Mouse (Mus musculus) liver, adult 2 months (tissue): ENCODE measurements at regions not wholly inside any gene's neighbourhood (a gene's known extent, or its start where the extent isn't known, plus 50 kb on each side); places are given as distances from the start of the nearest gene placed in this dataset.

Experiments used
- DNase-seq: peaks from one replicate; pipeline ENCODE4 v3.0.0-alpha.2; 2011; ENCODE audit warnings: low read depth, low spot score; ENCODE audit errors: extremely low read depth
- H3K27ac ChIP-seq: fragments of 200-500 bp; replicated peaks from 2 replicates; pipeline ENCODE4 v1.5.1; 2012; ENCODE audit warnings: low read depth, mild to moderate bottlenecking, control low read depth, inconsistent platforms, low read length; ENCODE audit not compliant: insufficient read depth
- H3K27me3 ChIP-seq: fragments of 200-500 bp; 2 replicates; pipeline ENCODE4 v1.6.1; 2012; ENCODE audit warnings: mild to moderate bottlenecking, moderate library complexity, low read length, inconsistent platforms; ENCODE audit not compliant: control insufficient read depth, insufficient read depth
- H3K36me3 ChIP-seq: fragments of 200-500 bp; 2 replicates; pipeline ENCODE4 v1.6.1; 2012; ENCODE audit warnings: low read length, inconsistent platforms; ENCODE audit not compliant: control insufficient read depth, insufficient read depth
- H3K4me1 ChIP-seq: fragments of 200-500 bp; 2 replicates; pipeline ENCODE4 v1.6.1; 2011; ENCODE audit warnings: low read length; ENCODE audit not compliant: control insufficient read depth, insufficient read depth
- H3K4me3 ChIP-seq: fragments of 200-500 bp; 2 replicates; pipeline ENCODE4 v1.5.1; 2011; ENCODE audit warnings: low read depth, mild to moderate bottlenecking, control low read depth, low read length, moderate library complexity; ENCODE audit not compliant: insufficient read depth
- H3K79me2 ChIP-seq: fragments of 200-500 bp; 2 replicates; pipeline ENCODE4 v1.6.1; 2012; ENCODE audit warnings: inconsistent platforms, mild to moderate bottlenecking, low read length, moderate library complexity; ENCODE audit not compliant: control insufficient read depth, insufficient read depth
- H3K9ac ChIP-seq: fragments of 200-500 bp; 2 replicates; pipeline ENCODE4 v1.6.1; 2012; ENCODE audit warnings: low read depth, mild to moderate bottlenecking, control low read depth, inconsistent platforms, low read length
- CTCF ChIP-seq: fragments of 200-500 bp; IDR thresholded peaks from 2 replicates; pipeline ENCODE4 v1.5.1; 2011; ENCODE audit warnings: low read depth, low read length, control low read depth
- POLR2A ChIP-seq: fragments of 200-500 bp; IDR thresholded peaks from 2 replicates; pipeline ENCODE4 v1.6.1; 2011; ENCODE audit warnings: low read length, control low read depth; ENCODE audit not compliant: insufficient read depth; ENCODE audit errors: extremely low read depth
- WGBS: fragments of 180-500 bp; shearing (Covaris S2); methylation state at CpG from one replicate; pipeline ENCODE4 v1.1.7; 2018; 5-methylcytosine and 5-hydroxymethylcytosine counted together

DNA sequence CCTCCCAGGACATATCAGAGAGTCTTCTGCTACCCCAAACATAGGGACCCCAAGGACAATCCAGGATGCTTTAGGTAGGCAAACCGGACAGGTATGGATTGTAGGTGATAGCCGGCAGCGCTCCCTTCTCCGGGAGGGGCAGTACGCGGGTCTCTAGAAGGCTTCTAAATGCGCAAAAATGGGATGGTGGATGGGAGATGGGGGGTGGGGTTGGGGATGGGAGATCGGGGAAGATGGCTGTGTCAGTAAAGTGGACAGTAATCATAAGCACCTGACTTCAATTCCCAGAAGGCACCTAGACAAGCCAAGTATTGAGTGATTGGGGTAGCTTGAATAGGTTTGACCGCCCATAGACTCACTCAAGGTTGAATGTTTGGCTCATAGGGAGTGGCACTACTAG is 59.1 kb upstream of the 1700021F07Rik start:
- Histone ChIP-seq H3K27me3 (no peaks in the 10 kb centered on the region), H3K79me2 (no peaks in the 10 kb centered on the region), H3K9ac (no peak overlapping the region), H3K36me3 (no peaks in the 10 kb centered on the region), H3K27ac (no peak overlapping the region), H3K4me3 (no peak overlapping the region), H3K4me1 (no peaks in the 10 kb centered on the region)
- TF ChIP-seq POLR2A (no peak), CTCF (no peak)
- 92% methylated on average over 9 of the region's 9 CpGs for WGBS
- no peak for DNase-seq

DNA sequence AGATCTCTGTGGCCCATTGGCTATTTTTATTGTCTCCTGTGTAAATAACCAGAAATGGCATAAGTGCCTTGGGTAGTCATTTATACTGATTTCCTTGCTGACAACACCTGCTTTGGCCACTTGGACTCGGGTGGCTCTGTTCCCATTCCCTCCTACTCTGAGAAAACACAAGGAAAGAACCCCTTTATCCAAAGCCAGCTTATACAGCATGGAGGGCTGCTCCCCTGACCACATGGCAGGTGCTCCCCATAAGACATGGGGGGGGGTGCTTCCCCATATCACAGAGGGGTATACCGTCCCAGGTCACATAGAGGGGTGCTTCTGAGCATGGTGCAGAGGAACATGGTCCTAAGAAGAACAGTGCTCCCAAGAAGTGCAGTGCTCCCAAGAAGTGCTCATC is 57.8 kb upstream of the 1700021F07Rik start:
- no peaks in the 10 kb centered on the region for H3K36me3 ChIP-seq
- WGBS, result 96% methylated on average over 2 of the region's 2 CpGs
- no peaks in the 10 kb centered on the region for H3K27me3 ChIP-seq
- H3K79me2 ChIP-seq, result no peaks in the 10 kb centered on the region
- H3K4me1 ChIP-seq, result no peaks in the 10 kb centered on the region
- H3K9ac ChIP-seq, result no peak overlapping the region
- no peak for DNase-seq
- H3K27ac ChIP-seq, result no peak overlapping the region
- no peak overlapping the region for H3K4me3 ChIP-seq
- TF ChIP-seq CTCF (no peak), POLR2A (no peak)

DNA sequence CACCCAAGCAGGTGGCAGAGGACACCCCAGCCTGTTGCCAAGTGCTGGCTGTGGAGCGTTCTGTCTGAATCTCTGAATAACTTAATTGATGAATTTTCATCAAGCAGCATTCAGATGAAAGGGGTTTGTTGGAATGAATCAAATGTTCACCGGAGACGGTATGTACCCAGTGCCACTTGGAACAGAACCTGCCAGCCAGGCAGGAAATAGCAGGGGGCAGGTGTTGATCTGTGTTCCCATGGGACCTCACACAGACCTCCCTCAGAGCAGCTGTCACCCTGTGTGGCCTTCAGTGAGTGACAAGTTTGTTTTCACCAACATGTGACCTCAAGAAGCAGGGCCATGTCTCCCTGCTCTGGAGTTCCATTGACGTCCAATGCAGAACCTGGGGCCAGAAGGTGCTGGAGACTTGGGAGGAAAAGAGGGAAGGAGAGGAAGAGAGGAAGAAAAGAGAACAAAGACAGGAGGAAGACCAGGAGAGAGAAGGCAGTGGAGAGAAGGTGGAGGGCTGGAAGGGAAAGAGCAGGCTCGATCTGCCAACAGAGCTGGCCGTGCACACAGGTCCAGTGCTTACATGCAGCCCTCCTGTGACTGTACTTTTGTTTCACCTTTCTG is 57.3 kb upstream of the 1700021F07Rik start:
- no peak overlapping the region for H3K4me3 ChIP-seq
- H3K27ac ChIP-seq, result no peak overlapping the region
- no peak for DNase-seq
- no peaks in the 10 kb centered on the region for H3K36me3 ChIP-seq
- no peaks in the 10 kb centered on the region for H3K79me2 ChIP-seq
- peaks cover 3% of the 10 kb centered on the region; the same call in 1 of the 2 replicates for H3K27me3 ChIP-seq
- H3K4me1 ChIP-seq, result no peaks in the 10 kb centered on the region
- WGBS, result 78% methylated on average over 6 of the region's 6 CpGs
- no peak for TF ChIP-seq CTCF
- TF ChIP-seq POLR2A, result no peak
- no peak overlapping the region for H3K9ac ChIP-seq

DNA sequence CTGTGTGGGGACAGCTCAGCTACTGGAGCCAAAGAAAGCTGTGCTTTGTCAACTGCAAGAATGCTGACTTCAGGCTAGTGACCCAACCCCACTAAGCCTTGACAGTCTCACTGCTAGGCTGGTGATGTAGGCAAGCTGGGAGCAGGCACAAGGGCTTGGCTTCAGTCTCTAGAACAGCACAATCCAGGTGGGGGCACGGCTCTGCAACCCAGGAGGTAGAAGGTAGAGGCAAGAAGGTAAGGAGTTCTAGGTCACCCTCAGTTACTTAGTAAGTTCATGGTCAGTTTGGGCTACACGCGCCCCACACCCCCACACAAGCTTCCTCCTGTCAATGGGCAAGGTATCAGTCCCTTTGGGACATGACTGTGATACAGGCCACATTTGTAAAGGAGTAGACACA is 54.2 kb upstream of the 1700021F07Rik start:
- DNase-seq, result no peak
- Histone ChIP-seq H3K79me2 (no peaks in the 10 kb centered on the region), H3K4me3 (no peak overlapping the region), H3K36me3 (no peaks in the 10 kb centered on the region), H3K27ac (no peak overlapping the region), H3K27me3 (peaks cover 3% of the 10 kb centered on the region; the same call in 1 of the 2 replicates), H3K9ac (no peak overlapping the region), H3K4me1 (no peaks in the 10 kb centered on the region)
- TF ChIP-seq POLR2A, result no peak
- WGBS, result 77% methylated on average over 3 of the region's 3 CpGs

DNA sequence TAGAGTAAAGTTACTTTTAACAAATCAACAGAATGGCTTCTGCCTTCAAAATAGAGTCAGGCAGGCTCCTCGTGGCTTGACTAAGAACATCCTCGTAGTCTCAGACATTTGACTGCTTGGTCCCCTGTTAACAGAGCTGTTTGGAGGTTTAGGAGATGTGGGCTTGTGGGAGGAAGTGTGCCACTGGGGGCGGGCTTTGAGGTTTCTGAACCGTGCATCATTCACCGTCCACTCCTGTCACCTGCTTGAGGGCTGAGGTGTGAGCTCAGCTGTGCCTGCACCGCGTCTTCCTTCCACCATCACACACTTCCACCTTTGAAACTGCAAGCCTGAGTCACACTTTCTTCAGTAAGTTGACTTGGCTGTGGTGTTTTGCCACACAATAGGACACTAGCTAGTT is 52.6 kb upstream of the 1700021F07Rik start:
- WGBS, result 64% methylated on average over 7 of the region's 7 CpGs
- H3K9ac ChIP-seq, result no peak overlapping the region
- no peaks in the 10 kb centered on the region for H3K79me2 ChIP-seq
- H3K4me3 ChIP-seq, result no peak overlapping the region
- no peaks in the 10 kb centered on the region for H3K4me1 ChIP-seq
- DNase-seq, result no peak
- TF ChIP-seq CTCF, result no peak
- TF ChIP-seq POLR2A, result no peak
- no peaks in the 10 kb centered on the region for H3K36me3 ChIP-seq
- H3K27me3 ChIP-seq, result peaks cover 3% of the 10 kb centered on the region; the same call in 1 of the 2 replicates
- no peak overlapping the region for H3K27ac ChIP-seq
